Mouse (Mus musculus): Measurements from ENCODE around the gene Rogdi. TPM values are rescaled to one million over a fixed set of nuclear protein-coding genes. Genes with fewer than 3 reads are reported as not detected.

Rogdi gene
- 100 to 1,000 TPM; 348 to 357 TPM for total RNA-seq (2021)
- long read RNA-seq, transcript Rogdi-207 (11 exons, 1,355 nt), result major isoform, 183 of 261 reads
- long read RNA-seq, partial matches to known transcripts, result 9 of 261 reads
- long read RNA-seq, other reads (novel, unspliced or antisense), result 69 of 261 reads

- DNase-seq (ENCODE audit: low spot score in 2 of 2), result peak; percentile 99
These were observed at the start of gene Rogdi for GRCm38 (mm10) chr16:5013054-5013838. TSS of gene Rogdi (minus strand) at chr16:5013553.

- DNase-seq (ENCODE audit: low spot score in 2 of 2), result no peak
These were observed 44.8 kb upstream of the Rogdi start for GRCm38 (mm10) chr16:5058114-5058513.

DNA sequence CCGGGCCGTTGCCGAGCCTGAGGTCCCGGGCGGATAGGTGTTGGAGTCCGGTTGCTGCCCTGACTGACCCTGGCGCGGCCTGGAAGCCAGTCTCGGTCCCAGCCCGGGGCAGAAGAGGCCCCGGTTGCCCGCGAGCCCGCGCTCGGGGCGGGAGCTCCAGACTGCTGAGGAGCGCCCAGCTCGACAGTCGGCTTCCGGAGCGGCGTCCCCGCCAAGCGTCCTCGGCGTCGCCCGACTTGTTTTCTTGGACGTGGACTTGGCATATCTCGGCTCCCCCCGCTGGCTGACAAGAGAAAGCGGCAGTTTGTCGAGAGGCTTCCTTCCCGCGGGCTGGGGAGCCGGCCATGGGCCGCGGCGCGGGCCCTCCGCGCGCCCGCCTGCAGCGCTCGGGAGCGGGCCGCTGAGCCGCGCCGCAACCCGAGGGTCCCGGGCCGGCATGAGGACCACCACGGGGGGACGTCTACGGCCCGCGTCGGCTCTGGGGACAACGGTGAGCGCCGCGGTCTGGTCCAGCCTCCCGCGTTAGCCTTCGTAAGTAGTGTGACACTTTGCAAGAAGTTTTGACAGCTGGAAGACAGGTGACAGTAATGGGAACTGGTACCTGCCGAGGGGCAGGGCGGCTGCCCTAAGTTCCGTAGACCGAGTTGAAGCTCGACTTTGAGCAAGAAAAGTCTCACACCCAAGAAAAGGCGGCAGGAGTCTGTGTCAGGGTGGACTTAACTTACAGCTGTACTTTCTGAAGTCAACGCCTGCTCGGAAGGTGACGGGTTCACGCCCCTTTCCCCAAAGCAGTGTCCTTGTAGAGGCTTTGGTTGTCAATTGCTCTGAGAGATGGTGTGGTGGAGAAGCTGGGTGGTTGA, 37.1 kb upstream of the Rogdi start:
- peak; percentile 56 to 76 for DNase-seq (ENCODE audit: low spot score in 2 of 2)

DNA sequence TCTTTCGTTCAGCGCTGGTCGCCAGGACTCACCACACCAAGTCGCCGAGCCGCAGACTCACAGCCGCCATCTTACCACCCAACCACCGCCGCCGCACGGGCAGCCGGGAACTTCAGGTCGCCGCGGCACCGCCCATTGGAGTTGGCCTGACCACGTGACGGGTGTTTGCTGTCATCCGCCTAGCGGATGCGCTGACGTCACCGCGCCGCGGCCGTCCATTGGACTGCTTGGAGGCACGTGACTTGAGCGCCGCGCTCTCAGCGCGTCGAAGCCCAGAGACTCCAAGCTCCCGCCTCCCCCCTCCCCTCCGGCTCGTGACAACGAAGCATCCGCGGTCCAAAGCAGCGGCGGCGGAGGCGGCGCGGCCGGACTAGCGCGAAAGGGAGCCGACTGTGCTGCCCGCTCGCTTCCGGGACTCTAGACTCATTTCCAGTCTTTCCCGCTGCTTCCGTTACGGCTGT, 36.5 kb upstream of the Rogdi start, which contains the start of the genes Glyr1 and Ubn1:
Glyr1 (minus strand) TSS at position 90 of the 461 bp plus-strand sequence.
Ubn1 (plus strand) TSS at position 284 of the 461 bp plus-strand sequence.
- DNase-seq (ENCODE audit: low spot score in 2 of 2), result peak; percentile 99

DNA sequence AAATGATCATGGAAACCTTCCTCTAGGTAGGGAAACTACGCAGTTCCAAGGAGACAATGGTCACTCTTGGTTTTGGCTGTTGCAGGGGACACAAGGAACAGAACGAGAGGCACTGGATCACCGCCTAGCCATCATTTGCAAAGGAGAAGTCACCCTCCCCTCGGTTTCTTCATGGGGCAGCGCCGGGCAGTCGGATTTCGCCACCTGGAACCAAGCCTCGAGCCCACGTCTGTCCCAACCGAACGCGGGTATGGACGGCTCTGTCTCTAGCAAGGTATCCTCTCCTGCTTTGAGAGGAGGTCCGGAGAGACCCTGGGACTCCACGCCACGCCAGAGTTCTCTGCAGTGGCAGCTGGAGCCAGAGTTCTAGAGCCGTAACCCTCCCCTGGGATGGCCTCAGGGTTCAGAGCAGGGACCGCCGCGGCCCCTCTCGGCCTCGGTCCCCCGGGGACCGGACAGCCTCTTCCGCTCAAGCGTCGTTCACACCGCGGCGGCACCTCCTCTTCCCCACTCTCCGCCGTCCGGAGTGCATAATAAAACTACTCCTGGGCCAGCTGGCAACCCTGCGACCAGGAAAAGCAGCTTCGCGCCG, 35.9 kb upstream of the Rogdi start:
- no peak for DNase-seq (ENCODE audit: low spot score in 2 of 2)

GRCm38 (mm10) chr16:5045322-5045721, 32.0 kb upstream of the Rogdi start:
- DNase-seq (ENCODE audit: low spot score in 2 of 2), result no peak

GRCm38 (mm10) chr16:5036649-5037234, 23.4 kb upstream of the Rogdi start:
- DNase-seq (ENCODE audit: low spot score in 2 of 2), result no peak

DNA sequence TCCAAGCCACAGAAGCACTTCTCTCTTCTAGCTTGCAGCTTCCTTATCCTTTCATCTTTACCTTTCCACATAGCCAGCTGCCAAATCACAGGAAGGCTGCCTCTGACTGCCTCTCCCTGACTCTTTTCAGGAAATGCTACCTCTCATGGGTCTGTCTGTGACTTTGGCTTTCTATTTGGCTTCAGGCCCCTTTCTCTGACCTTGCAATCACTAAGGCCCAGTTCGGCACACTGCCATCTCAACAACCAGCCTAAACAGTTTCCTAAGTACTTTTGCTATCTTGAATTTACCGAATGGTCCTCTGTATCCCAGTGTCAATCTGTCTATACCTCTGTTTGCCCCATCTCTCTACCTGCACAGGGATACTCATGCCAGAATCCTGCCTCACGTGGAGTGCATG, 22.2 kb upstream of the Rogdi start:
- DNase-seq (ENCODE audit: low spot score in 2 of 2), result no peak

DNA sequence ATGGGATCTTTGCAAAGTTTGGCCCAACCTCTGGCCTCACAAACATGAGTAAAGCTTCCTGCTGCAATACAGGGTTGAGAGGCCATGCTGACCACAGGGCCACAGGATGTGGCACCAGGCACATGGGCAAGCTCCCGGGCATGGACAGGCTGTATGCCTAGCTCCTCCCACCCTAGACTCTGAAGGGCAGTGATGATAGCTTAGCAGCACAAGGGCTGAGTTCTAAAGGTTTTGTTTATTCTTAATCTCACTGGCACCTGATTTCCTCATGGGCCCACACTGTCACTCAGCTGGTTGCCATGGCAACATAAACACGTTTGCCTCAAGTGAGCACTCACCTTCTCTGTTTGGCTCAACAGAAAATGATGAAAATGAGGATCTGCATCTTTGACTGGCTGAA, 16.5 kb upstream of the Rogdi start:
- DNase-seq (ENCODE audit: low spot score in 2 of 2), result no peak

DNA sequence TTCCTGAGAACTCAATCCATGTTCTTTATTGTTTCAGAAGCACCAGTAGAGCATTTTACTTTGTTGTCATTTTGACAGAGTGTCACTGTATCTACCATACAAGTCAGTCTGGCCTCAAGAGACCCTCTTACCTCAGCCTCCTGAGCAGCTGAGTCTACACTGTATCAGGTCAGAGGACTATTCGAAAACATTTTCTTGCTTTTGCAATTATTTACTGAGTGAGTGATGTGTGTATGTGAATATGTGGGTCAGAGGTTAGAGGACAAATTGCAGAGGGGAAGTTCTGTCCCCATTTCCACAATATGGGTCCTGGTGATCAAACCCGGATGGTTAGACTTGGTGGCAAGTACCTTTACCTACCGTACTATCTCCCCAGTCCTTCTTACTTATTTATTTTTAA, 10.7 kb upstream of the Rogdi start:
- no peak for DNase-seq (ENCODE audit: low spot score in 2 of 2)

- no peak for DNase-seq (ENCODE audit: low spot score in 2 of 2)
These were observed 1.2 kb upstream of the Rogdi start for GRCm38 (mm10) chr16:5014578-5014977.

DNA sequence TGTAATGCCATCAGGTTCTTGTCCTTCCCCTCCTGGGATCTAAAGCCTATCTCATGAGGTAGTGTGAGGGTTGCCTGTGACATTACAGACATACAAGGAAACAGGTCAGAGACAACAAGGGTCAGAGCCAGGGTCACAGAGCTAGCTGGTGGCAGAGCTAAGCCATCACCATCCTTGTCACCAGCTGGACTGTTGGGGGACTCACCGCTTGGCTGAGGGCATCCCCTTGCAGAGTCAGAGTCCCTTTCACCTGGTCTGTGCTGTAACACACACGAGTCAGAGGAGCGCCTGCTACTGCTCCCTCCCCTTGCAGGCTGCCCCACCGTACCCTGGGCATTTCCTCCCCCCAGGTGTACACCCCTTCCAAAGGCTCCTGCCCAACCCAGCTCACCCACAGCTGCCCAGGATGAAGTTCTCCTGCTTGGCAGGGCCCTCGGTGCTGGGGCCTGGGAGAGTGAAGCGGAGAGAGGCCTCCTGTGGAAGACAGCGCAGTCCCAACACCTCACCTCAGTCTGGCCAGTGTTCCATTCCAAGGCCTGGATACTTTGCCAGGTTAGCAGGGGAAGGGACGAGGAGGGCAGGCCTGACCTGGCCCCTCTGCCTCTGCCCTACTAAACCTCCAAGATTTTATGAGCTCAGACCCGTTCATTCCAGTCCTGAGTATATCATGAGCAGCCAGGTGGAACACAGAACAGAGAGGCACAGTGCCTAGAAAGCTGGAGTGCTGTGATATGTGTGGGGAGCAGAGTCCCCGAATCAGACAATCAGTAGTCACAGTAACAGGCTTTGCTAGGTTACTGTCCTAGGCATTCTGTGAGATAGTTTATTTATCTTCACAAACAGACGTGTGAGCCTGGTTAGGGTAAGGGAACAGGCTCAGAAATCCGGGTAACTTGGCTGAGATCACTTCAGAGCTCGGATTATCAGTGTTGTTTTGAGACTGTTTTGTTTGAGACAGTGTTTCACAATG, 1.0 kb downstream of the Rogdi start:
- DNase-seq (ENCODE audit: low spot score in 2 of 2), result peak in 1 of 2 experiments; percentile 41

DNA sequence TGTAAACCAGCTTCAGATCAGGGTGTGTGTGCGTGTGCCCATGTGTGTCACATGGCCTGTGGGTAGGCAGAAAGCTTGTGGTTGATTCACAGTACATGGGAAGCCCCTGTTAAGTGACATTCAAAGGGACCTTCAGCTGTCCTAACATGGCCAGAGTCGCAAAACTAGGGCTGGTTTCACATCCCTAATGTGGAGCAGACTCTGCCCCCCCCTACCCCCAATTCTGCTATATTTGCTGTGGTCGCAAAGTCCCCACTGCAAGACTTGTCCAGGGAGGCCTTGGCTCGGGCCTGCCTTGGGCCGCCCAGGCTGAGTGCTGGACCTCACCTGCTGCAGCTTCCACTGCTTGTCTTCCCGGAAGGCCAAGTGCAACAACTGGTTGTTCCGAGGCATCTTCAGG, 2.1 kb downstream of the Rogdi start:
- no peak for DNase-seq (ENCODE audit: low spot score in 2 of 2)

- no peak for DNase-seq (ENCODE audit: low spot score in 2 of 2)
These were observed 2.9 kb downstream of the Rogdi start for GRCm38 (mm10) chr16:5010371-5010935.

- no peak for DNase-seq (ENCODE audit: low spot score in 2 of 2)
These were observed 5.3 kb downstream of the Rogdi start for GRCm38 (mm10) chr16:5008076-5008475.

- no peak for DNase-seq (ENCODE audit: low spot score in 2 of 2)
These were observed 5.9 kb downstream of the Rogdi start for GRCm38 (mm10) chr16:5007492-5007891.

GRCm38 (mm10) chr16:5007067-5007466, 6.3 kb downstream of the Rogdi start, which contains the start of gene Smim22:
TSS of gene Smim22 (plus strand) at chr16:5007288.
- no peak for DNase-seq (ENCODE audit: low spot score in 2 of 2)

DNA sequence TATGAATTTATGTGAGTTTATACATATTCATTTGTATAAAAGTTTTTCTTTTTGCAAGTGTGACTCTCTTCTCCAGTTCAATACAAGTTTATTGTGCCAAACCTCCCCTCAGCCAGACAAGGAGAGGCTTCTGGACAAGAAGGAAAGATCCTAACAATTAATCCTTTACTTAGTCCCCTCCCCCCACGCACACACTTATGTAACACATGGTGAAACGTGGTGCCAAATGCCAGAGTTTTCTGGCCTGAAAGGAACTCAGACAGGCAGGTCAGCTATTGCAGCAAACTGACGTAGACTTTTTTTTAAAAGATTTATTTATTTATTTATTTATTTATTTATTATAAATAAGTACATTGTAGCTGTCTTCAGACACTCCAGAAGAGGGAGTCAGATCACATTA, 12.7 kb downstream of the Rogdi start:
- no peak for DNase-seq (ENCODE audit: low spot score in 2 of 2)

DNA sequence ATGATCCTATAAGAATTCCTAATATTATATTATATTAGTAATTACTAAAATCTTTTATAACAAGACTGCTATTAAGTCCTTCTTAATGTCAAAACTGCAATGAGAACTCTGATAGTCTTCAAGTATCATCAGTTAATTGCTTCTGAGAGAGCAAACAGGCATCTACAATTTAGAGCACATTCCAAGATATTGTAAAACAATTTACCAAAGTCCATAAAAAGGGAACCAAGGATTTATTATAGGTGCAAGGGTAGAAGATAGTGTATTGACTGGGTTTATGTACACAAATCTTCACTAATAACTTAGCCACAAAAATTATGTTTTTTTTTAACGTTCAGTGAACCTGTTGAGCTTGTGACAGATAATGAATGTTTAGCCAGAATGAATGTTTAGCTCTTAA, 14.4 kb downstream of the Rogdi start:
- no peak for DNase-seq (ENCODE audit: low spot score in 2 of 2)

Measured in layer of hippocampus, adult 18-20 months (tissue).